Mouse (Mus musculus): Measurements from ENCODE around the gene Kctd14.

The Kctd14 gene

DNA sequence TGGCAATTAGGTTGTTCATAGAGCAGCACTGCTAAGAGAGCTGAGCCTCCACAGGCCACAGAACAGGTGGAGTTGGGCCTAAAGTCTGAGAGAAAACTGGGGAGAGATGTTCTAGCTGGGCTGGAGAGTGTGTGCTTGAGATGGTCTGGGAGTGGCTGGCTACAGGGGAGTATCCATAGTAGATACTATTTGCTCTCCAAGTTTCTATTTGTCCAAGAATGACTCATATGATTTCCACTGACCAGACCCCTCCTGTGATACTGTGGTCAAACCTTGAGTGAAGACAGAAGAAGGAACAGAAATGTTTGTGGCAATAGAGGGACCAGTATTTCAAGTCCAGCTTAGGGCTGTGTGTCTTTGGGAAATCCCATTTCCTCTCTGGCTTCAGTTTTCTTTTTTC lies 12.1 kb upstream of the Kctd14 start:
- no peak for DNase-seq (ENCODE audit: low spot score in 2 of 2)

DNA sequence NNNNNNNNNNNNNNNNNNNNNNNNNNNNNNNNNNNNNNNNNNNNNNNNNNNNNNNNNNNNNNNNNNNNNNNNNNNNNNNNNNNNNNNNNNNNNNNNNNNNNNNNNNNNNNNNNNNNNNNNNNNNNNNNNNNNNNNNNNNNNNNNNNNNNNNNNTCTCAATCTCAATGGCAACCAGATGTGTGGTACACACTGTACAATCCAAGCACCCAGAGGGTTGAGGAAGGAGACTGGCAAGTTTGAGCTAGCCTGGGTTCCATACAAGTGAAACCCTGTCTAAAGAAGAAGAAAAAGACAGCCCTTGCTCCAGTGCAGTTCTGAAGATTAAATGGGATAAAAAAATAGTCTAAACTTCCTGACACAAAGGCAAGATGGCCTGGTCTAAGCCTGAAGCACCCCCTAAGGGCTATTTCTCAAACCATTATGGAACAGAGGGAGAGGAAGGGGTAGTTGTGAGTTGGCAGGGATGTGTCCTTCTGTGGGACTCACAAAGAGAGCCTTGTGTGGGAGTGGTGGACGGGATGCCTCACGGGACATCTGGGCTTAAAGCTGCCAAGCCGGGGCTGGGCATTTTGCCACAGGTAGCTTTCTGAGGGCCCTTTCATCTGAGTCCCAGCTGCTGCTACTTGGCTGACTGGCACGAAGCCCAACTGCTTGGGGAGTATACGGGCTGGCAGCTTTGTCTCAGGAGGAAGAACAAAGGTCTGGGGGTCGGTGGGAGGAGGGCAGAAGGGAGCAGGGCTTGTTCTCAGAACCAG lies 4.8 kb upstream of the Kctd14 start:
- DNase-seq (ENCODE audit: low spot score in 2 of 2), result peak in 1 of 2 experiments; percentile 24

DNA sequence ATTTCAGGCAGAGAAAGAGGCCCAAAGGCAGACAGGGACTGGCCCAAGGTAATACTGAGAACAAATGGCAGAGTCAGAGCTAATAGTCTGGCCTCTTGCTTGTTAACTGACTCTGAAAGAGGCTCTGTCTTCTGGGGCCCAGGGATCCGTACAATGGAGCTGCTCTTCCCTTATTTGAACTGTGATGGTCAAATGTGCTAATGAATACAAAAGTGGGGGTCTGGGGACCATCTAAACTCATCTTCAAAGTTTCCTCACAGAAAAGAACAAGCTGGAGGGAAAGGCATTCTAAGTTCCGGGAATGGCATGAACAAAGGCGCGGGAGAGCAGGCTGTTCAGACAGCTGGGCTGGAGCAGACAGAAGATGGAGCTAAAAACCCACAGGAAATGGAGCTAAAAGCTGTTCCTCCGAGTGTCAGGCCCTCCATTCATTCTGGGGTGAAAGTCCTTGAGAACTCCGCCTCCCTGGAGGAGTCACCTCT lies 4.0 kb upstream of the Kctd14 start:
- DNase-seq (ENCODE audit: low spot score in 2 of 2), result no peak

DNA sequence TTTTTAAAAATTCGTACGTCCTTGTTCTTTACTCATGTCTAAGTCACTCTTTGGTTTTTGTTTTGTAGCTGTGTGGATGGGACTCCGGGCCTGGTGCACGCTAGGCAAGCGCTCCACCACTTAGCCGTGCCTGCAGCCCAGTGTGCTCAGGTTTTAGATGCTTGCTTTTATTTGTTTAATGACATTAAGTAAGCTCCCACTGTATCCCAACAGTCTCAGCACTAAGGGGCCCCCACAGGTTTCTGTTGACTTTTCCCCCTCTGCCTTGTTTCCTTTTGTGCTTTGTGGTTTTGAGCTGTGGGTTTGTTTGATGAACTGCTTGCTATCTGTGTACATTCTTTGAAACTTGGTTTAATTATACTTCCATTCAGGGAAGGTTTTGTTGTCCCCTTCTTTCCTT lies 1.1 kb downstream of the Kctd14 start:
- DNase-seq (ENCODE audit: low spot score in 2 of 2), result no peak

DNA sequence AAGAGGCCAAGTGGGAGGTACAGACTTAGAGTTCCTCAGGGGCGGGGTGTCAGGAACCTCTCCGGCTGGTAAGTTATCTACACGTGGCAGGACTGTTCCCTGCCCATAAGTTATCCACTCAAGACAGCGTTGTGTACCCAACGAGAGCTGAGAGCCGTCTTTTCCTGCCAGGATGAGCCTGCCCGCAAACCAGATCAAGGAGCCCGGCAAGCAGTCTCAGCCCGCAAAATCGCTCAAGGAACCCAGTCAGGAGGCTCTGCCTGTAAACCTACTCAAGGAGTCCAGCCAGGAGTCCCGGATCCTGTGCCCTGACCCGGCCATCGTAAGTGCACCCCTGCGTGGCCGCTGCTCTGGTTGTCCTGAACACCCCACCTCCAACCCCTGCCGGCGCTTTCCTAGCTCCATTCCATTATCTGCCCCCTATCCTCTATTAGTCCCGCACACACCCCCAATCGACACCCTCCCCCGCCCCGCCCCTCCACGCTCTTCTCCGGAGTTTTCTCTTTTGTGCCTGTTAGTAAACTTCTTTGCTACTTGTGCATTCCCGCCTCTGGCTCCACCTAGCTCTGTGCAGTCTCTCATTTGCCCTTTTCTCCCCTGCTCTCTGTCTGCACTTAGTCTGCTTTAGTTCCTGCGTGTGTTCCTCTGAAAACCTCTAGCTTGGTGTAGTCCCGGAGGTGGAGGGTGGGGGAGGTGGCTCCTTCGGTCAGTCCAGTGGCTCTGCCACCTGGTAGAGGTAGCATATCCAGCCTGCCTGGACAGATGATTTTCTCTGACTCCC lies 2.2 kb downstream of the Kctd14 start:
- peak in 1 of 2 experiments; percentile 8 for DNase-seq (ENCODE audit: low spot score in 2 of 2)

DNA sequence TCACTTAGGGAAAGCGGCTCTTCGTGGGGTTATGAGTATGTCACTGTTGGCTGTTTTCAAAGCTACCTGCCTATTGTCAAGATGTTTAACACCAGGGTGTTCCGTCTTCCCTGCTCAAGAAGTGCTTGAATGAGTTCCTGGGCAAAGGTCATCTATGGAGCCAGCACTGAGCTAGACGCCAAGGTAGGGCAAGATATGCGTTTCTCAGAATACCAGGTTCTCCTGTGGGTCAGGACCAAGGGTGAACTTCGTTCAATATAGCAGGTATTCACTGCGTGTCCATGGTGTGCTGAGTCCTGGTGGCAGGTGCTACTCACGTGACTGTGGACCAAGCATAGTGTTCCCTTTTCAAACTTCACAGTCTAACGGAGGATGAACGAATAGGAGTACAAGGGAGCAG lies 3.7 kb downstream of the Kctd14 start:
- DNase-seq (ENCODE audit: low spot score in 2 of 2), result no peak

DNA sequence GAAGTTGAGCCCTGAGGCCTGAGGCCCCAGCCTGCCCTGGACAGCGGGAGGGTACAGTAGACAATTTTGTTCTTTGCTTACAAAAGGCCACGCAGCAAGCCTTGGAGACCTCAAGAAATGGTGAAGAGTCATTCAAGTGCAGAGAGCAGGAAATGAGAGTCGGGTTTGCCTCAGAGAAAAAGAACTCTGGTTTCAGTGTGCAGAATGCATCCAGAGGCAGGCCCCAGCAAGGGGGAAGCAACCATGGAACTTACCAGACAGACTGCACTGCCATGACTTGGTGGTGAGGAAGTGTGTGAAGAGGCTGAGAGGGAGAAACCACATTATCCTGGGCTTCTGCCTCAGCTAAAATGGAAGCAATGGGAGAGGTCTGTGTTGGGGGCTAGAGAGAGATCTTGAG lies 4.5 kb downstream of the Kctd14 start:
- no peak for DNase-seq (ENCODE audit: low spot score in 2 of 2)

DNA sequence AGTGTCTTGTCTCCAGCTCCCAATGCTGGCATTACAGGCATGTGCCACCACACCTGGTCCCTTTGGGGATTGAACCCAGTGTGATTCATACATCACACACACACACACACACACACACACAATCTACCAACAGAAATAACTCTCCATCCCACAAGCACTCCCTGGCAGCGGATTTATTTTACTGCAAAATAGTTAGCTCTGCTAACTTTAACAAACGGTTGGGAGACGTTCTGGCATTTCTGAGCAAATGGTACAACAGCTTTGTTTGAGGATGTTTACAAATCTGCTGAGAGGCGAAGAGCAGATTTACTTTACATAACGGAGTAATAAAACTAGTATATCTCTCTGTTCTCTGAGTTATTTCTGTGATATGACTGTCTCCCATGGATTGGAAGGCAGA lies 21.9 kb downstream of the Kctd14 start:
- DNase-seq (ENCODE audit: low spot score in 2 of 2), result no peak

DNA sequence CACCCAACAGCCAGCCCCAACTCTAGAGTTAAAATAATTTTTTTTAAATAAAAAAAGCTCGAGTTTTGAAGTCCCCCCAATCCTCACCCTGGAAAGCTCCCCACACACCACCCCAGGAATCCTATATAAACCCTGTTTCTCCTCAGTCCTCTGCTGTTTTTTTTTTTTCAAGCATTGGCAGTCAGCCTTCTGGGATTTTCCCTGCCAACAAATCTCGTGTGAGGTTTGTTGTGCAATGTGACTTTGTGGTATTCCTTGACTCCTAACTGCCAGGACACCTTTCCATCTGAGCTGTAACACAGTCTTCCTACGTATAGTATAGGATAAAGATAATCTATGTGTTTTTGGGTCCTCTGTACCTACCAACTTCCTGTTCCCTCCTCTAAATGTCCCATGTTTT lies 28.2 kb downstream of the Kctd14 start:
- DNase-seq (ENCODE audit: low spot score in 2 of 2), result no peak

DNA sequence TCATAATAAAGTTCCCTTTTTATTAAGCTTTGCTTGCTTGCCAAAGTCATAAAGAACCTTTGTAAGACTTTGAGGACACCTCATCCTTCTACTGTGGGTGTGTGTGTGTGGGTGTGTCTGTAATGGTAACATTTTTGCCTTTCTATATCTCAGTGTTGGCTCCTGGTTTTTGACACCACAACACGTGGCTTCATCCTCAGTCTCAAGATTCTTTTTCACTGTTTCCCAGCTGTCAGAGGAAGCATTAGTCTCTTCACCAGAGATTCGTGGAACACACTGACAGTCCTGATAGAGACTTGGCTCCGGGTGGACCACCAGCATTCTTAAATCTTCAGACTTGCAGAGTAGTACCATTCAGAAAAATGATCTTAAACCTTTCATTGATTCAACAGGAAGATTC lies 29.2 kb downstream of the Kctd14 start:
- no peak for DNase-seq (ENCODE audit: low spot score in 2 of 2)

DNA sequence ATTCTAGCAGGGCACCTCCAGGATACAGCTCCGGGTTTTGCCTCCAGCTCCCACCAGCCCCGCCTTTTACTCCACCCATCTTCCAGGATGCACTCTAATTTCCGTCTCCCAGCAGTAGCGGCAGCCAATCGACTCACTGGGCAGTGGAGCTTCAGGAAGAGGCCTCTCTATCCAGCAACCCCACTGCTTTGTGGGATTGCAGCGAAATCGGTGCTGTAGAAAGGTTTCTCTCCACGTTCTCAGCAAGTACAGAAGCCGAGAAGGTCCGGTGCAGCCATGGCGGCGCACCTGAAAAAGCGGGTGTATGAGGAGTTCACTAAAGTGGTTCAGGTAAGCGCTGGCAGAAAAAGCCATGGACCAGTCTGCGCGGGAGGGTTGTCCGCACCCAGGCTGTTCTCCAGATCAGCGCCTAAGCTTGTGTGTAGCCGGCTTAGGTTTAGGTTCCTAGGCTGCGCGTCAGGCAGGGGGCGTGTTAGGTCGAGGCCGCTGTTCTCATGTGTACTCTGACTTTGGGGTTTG lies 29.8 kb downstream of the Kctd14 start, which contains the start of gene Ints4:
TSS of gene Ints4 (plus strand) at position 136 of the 519 bp plus-strand sequence.
- DNase-seq (ENCODE audit: low spot score in 2 of 2), result peak; percentile 83 to 85

DNA sequence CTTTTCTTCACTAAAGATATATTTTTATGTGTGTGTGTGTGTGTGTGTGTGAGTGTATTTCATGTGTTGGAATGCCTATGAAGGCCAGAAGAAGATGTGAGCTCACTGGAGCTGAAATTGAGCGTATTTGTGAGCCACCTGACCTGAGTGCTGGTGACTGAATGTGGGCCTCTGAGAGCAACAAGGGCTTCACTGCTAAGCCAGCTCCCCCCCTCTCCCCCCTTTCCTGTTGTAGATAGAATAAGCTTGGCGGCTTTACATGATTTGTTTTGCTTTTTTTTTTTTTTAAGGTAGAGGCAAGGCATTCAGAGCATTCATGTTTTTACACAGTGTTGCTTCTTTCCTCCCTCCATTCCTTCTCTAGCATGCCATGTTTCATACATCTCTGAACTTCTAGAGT lies 32.3 kb downstream of the Kctd14 start:
- no peak for DNase-seq (ENCODE audit: low spot score in 2 of 2)

DNA sequence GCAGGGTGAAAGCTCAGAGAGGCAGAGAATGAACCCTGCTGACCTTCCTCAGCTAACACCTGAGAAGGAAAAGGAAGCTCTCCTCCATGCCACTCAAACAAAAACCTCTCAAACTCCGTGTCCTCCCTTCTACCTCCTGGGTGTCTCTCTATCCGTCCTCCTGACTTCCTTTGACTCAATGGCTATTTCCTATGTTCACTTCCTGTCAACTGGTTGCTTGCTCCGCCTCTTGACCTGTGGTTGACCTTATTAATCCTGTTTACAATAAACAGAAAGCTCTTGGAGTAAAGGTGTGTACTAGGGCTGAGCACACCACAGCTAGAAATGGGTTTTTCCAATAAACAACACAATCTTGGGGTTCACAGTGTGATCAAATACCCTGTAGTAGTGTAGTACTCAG lies 40.0 kb downstream of the Kctd14 start:
- no peak for DNase-seq (ENCODE audit: low spot score in 2 of 2)

DNA sequence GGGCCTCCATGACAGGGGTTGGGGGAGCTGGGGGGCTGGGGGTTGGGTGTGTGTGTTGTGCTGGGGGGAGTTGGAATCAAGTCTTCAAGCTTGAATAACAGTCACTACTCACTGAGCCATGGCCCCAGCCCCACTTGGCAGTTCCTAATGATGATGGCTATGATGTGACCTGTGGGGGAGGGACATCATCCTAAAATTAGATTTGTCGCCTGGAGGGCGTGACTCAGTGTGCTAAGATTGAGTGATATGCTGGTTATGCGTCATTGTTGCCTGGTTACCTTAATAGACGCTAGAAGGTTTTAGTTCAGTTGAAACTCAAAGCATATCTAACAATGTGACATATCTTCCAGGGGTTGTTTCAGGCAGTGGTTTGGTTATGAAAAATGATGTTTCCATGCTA lies 41.3 kb downstream of the Kctd14 start:
- no peak for DNase-seq (ENCODE audit: low spot score in 2 of 2)

DNA sequence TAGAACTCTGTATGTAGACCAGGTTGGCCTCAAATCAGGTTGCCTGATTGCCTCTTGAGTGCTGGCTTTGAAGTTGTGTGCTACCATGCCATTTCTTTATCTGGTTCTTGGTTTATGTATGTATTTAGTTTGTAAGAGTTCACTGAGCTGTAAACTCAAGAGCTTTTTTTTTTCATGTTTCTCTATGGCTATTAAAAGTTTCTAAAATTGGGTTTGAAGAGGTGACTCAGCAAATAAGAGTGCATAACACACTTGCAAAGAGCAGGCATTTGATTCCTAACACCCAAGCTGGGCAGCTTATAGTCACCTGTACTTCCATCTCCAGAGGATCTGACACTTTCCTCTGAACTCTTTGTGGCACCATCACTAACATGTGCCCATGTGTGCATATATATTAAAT lies 43.9 kb downstream of the Kctd14 start:
- no peak for DNase-seq (ENCODE audit: low spot score in 2 of 2)

DNA sequence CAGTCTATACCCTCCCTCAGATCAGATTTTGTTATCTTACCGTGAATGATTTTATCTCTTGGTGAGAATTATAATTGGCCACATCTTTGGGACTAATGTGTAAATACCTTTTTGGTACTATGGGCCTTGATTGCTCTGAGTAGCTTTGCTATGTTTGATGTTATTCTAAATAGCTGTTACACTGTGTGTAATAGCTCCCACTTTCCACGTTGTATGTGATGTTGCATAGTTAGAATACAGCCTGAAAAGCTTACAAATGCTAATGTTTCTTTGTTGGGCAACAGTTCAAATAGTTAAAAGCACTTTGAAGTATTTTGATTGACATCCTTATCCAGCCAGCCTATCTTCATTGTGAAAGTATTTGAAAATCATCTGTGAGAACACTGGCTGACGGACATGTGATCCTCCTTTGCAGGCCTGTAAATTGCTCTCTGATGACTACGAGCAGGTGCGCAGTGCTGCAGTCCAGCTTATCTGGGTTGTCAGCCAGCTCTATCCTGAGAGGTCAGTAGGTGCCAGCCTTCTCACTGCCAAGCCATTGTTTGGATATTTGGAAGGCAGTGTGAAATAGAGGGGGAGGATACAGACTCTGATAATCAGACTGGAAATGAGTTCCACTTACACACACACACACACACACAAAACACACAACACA lies 49.6 kb downstream of the Kctd14 start:
- DNase-seq (ENCODE audit: low spot score in 2 of 2), result no peak
